Mouse (Mus musculus) neural tube, postnatal 0 days (tissue): ENCODE data around the gene B3glct. TPM values are rescaled to one million over a fixed set of nuclear protein-coding genes. Genes with fewer than 3 reads are reported as not detected.

Experiments used
- polyA plus RNA-seq: library from polyadenylated mRNA; unstranded; fragments of >200 nt; fragmentation: Nextera tagmentation; extraction: Ambion mirVana; gene quantifications from 2 replicates; pipeline ENCODE4 v1.2.1, GENCODE M21; 2015

B3glct gene
- 13.7 and 16.1 TPM in 2 replicates for polyA plus RNA-seq

GRCm38 (mm10) chr5:149678100-149678989, at the start of gene B3glct:
Gene B3glct, plus strand, starts transcription at chr5:149678230.

GRCm38 (mm10) chr5:149636075-149636920, 41.7 kb upstream of the B3glct start, which contains the start of gene Hsph1:
Gene Hsph1, minus strand, starts transcription at chr5:149636376.

Other genes starting within 250 kb of the B3glct start
- 0.68 and 1.3 TPM in 2 replicates for gene Tex26, start 238.6 kb upstream of the B3glct start, polyA plus RNA-seq
- gene Wdr95, start 149.6 kb upstream of the B3glct start, polyA plus RNA-seq, result 0.09 and 0.12 TPM in 2 replicates
- 55.7 and 58.5 TPM in 2 replicates for gene Hsph1, start 41.9 kb upstream of the B3glct start, polyA plus RNA-seq